Mouse (Mus musculus) C2C12 (cell line): ENCODE results near the gene Smoc1.

Experiments used
- CEBPB ChIP-seq: IDR thresholded peaks from one replicate; pipeline ENCODE4 v1.6.1; 2011; ENCODE audit warnings: low read depth, mild to moderate bottlenecking, control low read depth, moderate library complexity
- CTCF ChIP-seq: IDR thresholded peaks from one replicate; pipeline ENCODE4 v1.5.1; 2011; ENCODE audit not compliant: control insufficient read depth, insufficient read depth, insufficient read length
- FOSL1 ChIP-seq: IDR thresholded peaks from one replicate; pipeline ENCODE4 v1.8.0; 2011; ENCODE audit warnings: mild to moderate bottlenecking, low read length; ENCODE audit not compliant: poor library complexity, insufficient read depth, severe bottlenecking
- MAX ChIP-seq: IDR thresholded peaks from one replicate; pipeline ENCODE4 v1.6.1; 2011; ENCODE audit warnings: mild to moderate bottlenecking, control low read depth
- MYOD1 ChIP-seq: IDR thresholded peaks from one replicate; pipeline ENCODE4 v1.6.1; 2011; ENCODE audit warnings: low read depth; ENCODE audit not compliant: control insufficient read depth, insufficient read length
- MYOG ChIP-seq: IDR thresholded peaks from one replicate; pipeline ENCODE4 v1.6.1; 2011; ENCODE audit not compliant: control insufficient read depth, insufficient read length; ENCODE audit errors: extremely low read depth
- USF1 ChIP-seq: IDR thresholded peaks from one replicate; pipeline ENCODE4 v1.6.1; 2011; ENCODE audit warnings: low read depth, mild to moderate bottlenecking, control low read depth, moderate library complexity

DNA sequence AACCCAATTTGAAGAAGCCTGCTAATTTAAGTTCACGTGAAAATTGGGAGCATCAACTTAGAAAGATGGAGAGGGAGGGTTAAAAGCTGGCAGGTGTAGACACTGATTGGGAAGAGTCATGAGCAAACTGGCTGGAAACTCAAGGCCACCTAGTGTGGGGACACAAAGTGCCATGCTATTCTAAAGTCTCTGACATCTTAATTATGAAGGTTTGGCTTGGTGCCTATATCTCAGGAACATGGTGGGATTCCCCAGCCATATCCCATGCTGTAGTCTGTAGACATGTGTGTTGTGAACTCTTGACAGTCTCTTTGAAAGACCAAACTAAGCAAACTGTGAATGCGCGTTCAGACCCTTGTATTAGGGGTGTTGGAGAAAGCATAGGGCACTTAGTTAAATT lies 32.0 kb downstream of the Smoc1 start:
- TF ChIP-seq CTCF (no peak), MAX (no peak), USF1 (no peak), CEBPB (no peak), FOSL1 (no peak), MYOD1 (no peak), MYOG (no peak)
